Mouse (Mus musculus): ENCODE data around the gene Ppp2r5d. TPM values are rescaled to one million over a fixed set of nuclear protein-coding genes. Genes with fewer than 3 reads are reported as not detected.
A peak's percentile ranks its signal among the peaks of the same experiment; 100 is the strongest.

Ppp2r5d gene
- polyA plus RNA-seq, 1 experiment = 28.8 TPM

GRCm38 (mm10) chr17:46747234-46747633 lies 42.3 kb upstream of the Ppp2r5d start:
- Histone ChIP-seq H3K27me3 (ENCODE audit: control insufficient read depth, insufficient read depth, low read length) (no peaks in the 10 kb centered on the region), H3K4me3 (ENCODE audit: extremely low read depth, insufficient read depth, insufficient read length) (no peak overlapping the region), H3K27ac (ENCODE audit: insufficient read depth, low read length) (no peak overlapping the region), H3K36me3 (ENCODE audit: control insufficient read depth, insufficient read depth, low read length) (peaks cover 32% of the 10 kb centered on the region), H3K4me1 (ENCODE audit: control insufficient read depth, insufficient read depth, insufficient read length) (peaks cover 11% of the 10 kb centered on the region; the same call in 1 of the 2 replicates)
- TF ChIP-seq POLR2A (IDR thresholded peaks at IDR 0.05; ENCODE audit: low read depth, low read length) (no peak), CTCF (IDR thresholded peaks at IDR 0.05; ENCODE audit: extremely low read depth, insufficient read depth, insufficient read length, insufficient replicate concordance) (no peak)
- no peak for DNase-seq (ENCODE audit: low read depth in 1 of 2, low spot score in 2 of 2)
- WGBS = 77% methylated on average over 8 of the region's 8 CpGs

GRCm38 (mm10) chr17:46745506-46745905 lies 40.6 kb upstream of the Ppp2r5d start:
- WGBS = 75% methylated on average over 2 of the region's 2 CpGs
- Histone ChIP-seq H3K4me3 (ENCODE audit: extremely low read depth, insufficient read depth, insufficient read length) (no peak overlapping the region), H3K27ac (ENCODE audit: insufficient read depth, low read length) (no peak overlapping the region), H3K4me1 (ENCODE audit: control insufficient read depth, insufficient read depth, insufficient read length) (peaks cover 6% of the 10 kb centered on the region; the same call in 1 of the 2 replicates), H3K27me3 (ENCODE audit: control insufficient read depth, insufficient read depth, low read length) (no peaks in the 10 kb centered on the region), H3K36me3 (ENCODE audit: control insufficient read depth, insufficient read depth, low read length) (peaks cover 37% of the 10 kb centered on the region)
- no peak for DNase-seq (ENCODE audit: low read depth in 1 of 2, low spot score in 2 of 2)
- TF ChIP-seq CTCF (IDR thresholded peaks at IDR 0.05; ENCODE audit: extremely low read depth, insufficient read depth, insufficient read length, insufficient replicate concordance) (no peak), POLR2A (IDR thresholded peaks at IDR 0.05; ENCODE audit: low read depth, low read length) (no peak)

GRCm38 (mm10) chr17:46742986-46743385 lies 38.1 kb upstream of the Ppp2r5d start:
- peaks cover 37% of the 10 kb centered on the region for H3K36me3 ChIP-seq (ENCODE audit: control insufficient read depth, insufficient read depth, low read length)
- H3K27ac ChIP-seq (ENCODE audit: insufficient read depth, low read length) = no peak overlapping the region
- H3K27me3 ChIP-seq (ENCODE audit: control insufficient read depth, insufficient read depth, low read length) = no peaks in the 10 kb centered on the region
- 93% methylated on average over 9 of the region's 9 CpGs for WGBS
- no peak for TF ChIP-seq CTCF (IDR thresholded peaks at IDR 0.05; ENCODE audit: extremely low read depth, insufficient read depth, insufficient read length, insufficient replicate concordance)
- no peaks in the 10 kb centered on the region for H3K4me1 ChIP-seq (ENCODE audit: control insufficient read depth, insufficient read depth, insufficient read length)
- no peak for DNase-seq (ENCODE audit: low read depth in 1 of 2, low spot score in 2 of 2)
- H3K4me3 ChIP-seq (ENCODE audit: extremely low read depth, insufficient read depth, insufficient read length) = no peak overlapping the region

GRCm38 (mm10) chr17:46741305-46741704 lies 36.4 kb upstream of the Ppp2r5d start:
- no peak for TF ChIP-seq POLR2A (IDR thresholded peaks at IDR 0.05; ENCODE audit: low read depth, low read length)
- TF ChIP-seq CTCF (IDR thresholded peaks at IDR 0.05; ENCODE audit: extremely low read depth, insufficient read depth, insufficient read length, insufficient replicate concordance) = no peak
- Histone ChIP-seq H3K4me1 (ENCODE audit: control insufficient read depth, insufficient read depth, insufficient read length) (no peaks in the 10 kb centered on the region), H3K27me3 (ENCODE audit: control insufficient read depth, insufficient read depth, low read length) (no peaks in the 10 kb centered on the region), H3K27ac (ENCODE audit: insufficient read depth, low read length) (no peak overlapping the region), H3K4me3 (ENCODE audit: extremely low read depth, insufficient read depth, insufficient read length) (no peak overlapping the region), H3K36me3 (ENCODE audit: control insufficient read depth, insufficient read depth, low read length) (peaks cover 27% of the 10 kb centered on the region)
- 95% methylated on average over 6 of the region's 6 CpGs for WGBS
- no peak for DNase-seq (ENCODE audit: low read depth in 1 of 2, low spot score in 2 of 2)

DNA sequence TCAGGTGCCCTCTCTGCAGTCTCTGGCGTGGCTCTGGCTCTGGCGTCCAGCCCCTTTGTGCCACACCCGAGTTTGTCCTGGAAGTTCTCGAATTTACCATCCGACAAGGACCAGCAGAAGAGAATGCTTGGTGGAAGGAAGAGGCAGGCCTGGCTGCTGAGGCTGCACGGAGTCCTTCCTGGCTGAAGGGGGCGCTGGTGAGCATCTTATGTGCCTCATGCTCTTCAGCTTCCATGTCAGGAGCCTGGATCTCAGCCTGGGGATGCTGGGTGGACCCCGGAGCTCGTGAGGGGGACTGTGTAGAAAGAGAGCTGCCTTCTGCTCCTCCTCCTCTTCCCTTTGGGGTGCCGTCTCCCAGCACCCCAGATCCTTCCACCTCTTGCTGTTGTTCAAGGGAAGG lies 31.2 kb upstream of the Ppp2r5d start:
- H3K4me1 ChIP-seq (ENCODE audit: control insufficient read depth, insufficient read depth, insufficient read length) = no peaks in the 10 kb centered on the region
- DNase-seq (ENCODE audit: low read depth in 1 of 2, low spot score in 2 of 2) = peak in 1 of 2 experiments; percentile 36
- no peaks in the 10 kb centered on the region for H3K27me3 ChIP-seq (ENCODE audit: control insufficient read depth, insufficient read depth, low read length)
- 73% methylated on average over 10 of the region's 10 CpGs for WGBS
- peaks cover 8% of the 10 kb centered on the region; the same call in 1 of the 2 replicates for H3K36me3 ChIP-seq (ENCODE audit: control insufficient read depth, insufficient read depth, low read length)
- no peak overlapping the region for H3K4me3 ChIP-seq (ENCODE audit: extremely low read depth, insufficient read depth, insufficient read length)
- no peak for TF ChIP-seq POLR2A (IDR thresholded peaks at IDR 0.05; ENCODE audit: low read depth, low read length)
- TF ChIP-seq CTCF (IDR thresholded peaks at IDR 0.05; ENCODE audit: extremely low read depth, insufficient read depth, insufficient read length, insufficient replicate concordance) = peak; percentile 76
- no peak overlapping the region for H3K27ac ChIP-seq (ENCODE audit: insufficient read depth, low read length)

DNA sequence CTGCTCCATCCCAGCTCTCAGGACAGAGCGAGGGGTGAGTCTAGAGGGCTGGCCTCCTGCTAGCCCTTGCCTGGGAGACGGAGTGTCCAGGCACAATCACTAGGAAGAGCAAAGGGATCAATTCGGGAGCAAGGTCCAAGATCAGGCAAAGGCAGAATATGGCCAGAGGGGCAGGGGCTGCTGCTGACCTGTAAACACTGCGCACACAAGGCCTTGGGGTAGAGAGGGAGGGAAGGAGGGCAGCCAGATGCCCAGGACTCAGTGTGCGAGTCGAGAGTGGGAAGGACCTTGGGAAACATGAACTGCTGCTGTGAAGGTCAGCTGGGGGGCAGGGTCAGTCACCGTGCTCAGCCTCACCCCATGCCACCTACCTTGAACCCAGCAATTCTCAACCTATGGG lies 30.4 kb upstream of the Ppp2r5d start:
- H3K4me3 ChIP-seq (ENCODE audit: extremely low read depth, insufficient read depth, insufficient read length) = no peak overlapping the region
- H3K27me3 ChIP-seq (ENCODE audit: control insufficient read depth, insufficient read depth, low read length) = no peaks in the 10 kb centered on the region
- no peaks in the 10 kb centered on the region for H3K4me1 ChIP-seq (ENCODE audit: control insufficient read depth, insufficient read depth, insufficient read length)
- TF ChIP-seq CTCF (IDR thresholded peaks at IDR 0.05; ENCODE audit: extremely low read depth, insufficient read depth, insufficient read length, insufficient replicate concordance) (no peak), POLR2A (IDR thresholded peaks at IDR 0.05; ENCODE audit: low read depth, low read length) (no peak)
- H3K27ac ChIP-seq (ENCODE audit: insufficient read depth, low read length) = no peak overlapping the region
- peaks cover 8% of the 10 kb centered on the region; the same call in 1 of the 2 replicates for H3K36me3 ChIP-seq (ENCODE audit: control insufficient read depth, insufficient read depth, low read length)
- WGBS = 92% methylated on average over 7 of the region's 7 CpGs
- DNase-seq (ENCODE audit: low read depth in 1 of 2, low spot score in 2 of 2) = no peak

GRCm38 (mm10) chr17:46734055-46734454 lies 29.1 kb upstream of the Ppp2r5d start:
- WGBS = 93% methylated on average over 3 of the region's 3 CpGs
- no peak for DNase-seq (ENCODE audit: low read depth in 1 of 2, low spot score in 2 of 2)
- H3K4me1 ChIP-seq (ENCODE audit: control insufficient read depth, insufficient read depth, insufficient read length) = no peaks in the 10 kb centered on the region
- H3K27me3 ChIP-seq (ENCODE audit: control insufficient read depth, insufficient read depth, low read length) = no peaks in the 10 kb centered on the region
- peaks cover 8% of the 10 kb centered on the region; the same call in 1 of the 2 replicates for H3K36me3 ChIP-seq (ENCODE audit: control insufficient read depth, insufficient read depth, low read length)
- H3K4me3 ChIP-seq (ENCODE audit: extremely low read depth, insufficient read depth, insufficient read length) = no peak overlapping the region
- TF ChIP-seq POLR2A (IDR thresholded peaks at IDR 0.05; ENCODE audit: low read depth, low read length) (no peak), CTCF (IDR thresholded peaks at IDR 0.05; ENCODE audit: extremely low read depth, insufficient read depth, insufficient read length, insufficient replicate concordance) (no peak)
- no peak overlapping the region for H3K27ac ChIP-seq (ENCODE audit: insufficient read depth, low read length)

Measured in spleen, adult 2 months (tissue).